Mouse (Mus musculus): ENCODE results near the gene Crtam. TPM values are rescaled to one million over a fixed set of nuclear protein-coding genes. Genes with fewer than 3 reads are reported as not detected.

Crtam gene
- under 1 TPM in 1 of 2 experiments, not detected in 1; 0.14 TPM for total RNA-seq (2021)
- long read RNA-seq, experiment 1, partial matches to known transcripts, result 0 of 1 reads
- long read RNA-seq, experiment 1, other reads (novel, unspliced or antisense), result 1 of 1 reads
- long read RNA-seq, experiment 2, result 0 reads

GRCm38 (mm10) chr9:41004415-41004814, at the start of gene Crtam:
Gene Crtam (minus strand): TSS chr9:41004628.
- no peak for DNase-seq

DNA sequence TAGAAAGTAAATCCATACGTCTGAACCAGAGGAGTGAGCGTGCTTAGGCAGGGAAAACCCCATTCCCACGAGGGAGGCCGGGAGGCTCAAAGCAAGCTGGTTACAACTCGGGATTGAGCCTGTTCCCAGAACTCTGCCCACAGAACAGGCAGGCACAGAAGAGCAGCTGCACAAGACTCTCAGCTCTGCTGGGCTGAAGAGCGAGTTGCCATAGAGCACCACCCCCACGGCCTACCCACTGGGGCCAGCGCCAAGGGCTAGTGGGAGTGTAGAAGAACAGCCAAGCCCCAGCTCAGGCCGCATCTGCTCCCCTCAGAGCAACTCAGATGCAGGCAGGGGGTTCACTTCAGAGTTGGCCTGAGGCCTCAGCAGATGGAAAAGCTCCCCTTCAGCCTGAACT, 49.7 kb upstream of the Crtam start:
- peak; percentile 55 for DNase-seq

DNA sequence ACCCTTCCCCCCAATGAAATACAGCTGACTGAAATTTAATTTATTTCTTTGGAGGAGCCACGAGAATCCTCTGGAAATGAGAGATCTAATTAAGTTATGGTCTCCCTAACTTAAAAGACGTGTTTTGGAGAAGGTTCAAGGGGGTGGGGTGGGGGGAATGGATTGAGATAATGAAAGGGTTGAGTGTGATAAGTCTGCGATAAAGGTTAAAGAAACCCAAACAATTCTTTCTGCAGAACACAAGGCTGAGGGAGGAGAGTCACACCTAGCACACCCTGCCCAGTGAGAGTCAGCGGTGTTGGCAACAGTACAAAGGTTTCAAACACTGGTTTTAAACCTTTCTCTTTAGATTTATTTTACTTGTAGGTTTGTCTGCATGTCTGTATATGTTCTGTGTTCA, 49.0 kb upstream of the Crtam start:
- DNase-seq, result no peak

GRCm38 (mm10) chr9:41051080-41051932, 46.9 kb upstream of the Crtam start:
- no peak for DNase-seq

GRCm38 (mm10) chr9:41050331-41051079, 46.1 kb upstream of the Crtam start:
- DNase-seq, result no peak

- DNase-seq, result no peak
Observed at GRCm38 (mm10) chr9:41049282-41049681, 44.9 kb upstream of the Crtam start.

GRCm38 (mm10) chr9:41048820-41049219, 44.4 kb upstream of the Crtam start:
- DNase-seq, result no peak

GRCm38 (mm10) chr9:41048216-41048615, 43.8 kb upstream of the Crtam start:
- no peak for DNase-seq

- DNase-seq, result no peak
Observed at GRCm38 (mm10) chr9:41047654-41048053, 43.2 kb upstream of the Crtam start.

DNA sequence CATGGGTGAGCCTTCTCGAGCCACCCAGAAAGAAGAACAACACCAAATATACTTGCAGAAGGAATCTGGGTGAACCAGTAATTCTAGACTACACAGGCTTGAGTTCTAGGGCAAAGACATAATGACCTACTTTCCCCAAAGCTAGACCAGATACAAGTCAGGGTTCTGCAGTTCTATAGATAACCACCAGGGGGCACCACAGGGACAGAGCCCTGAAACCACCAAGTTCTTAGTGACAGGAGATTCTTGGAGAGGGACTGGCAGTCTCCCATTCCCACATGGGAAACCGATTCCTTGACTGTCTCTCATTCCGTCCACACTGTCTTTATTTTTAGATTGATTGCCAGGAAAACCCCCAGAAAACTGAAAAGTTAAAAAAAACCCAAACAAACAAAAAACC, 40.2 kb upstream of the Crtam start:
- peak; percentile 87 for DNase-seq

DNA sequence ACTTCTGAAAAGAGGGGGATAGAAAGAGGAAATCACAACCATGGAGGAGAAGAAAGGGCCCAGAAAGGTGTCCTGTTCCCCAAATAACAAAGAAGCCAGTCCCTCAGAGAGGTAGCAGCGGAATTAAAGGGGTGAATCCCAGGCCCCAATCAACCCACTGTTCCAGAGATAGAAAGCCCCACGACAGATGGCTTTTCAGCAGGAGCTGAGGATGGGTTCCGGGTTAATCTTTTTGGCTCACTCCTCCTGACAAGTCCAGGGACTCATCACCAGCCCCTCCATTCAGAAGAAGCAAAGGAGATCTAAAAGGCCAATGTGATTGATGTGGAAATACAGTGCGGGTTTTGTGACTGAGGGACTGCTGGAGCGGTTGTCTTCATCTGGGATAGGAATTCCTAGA, 39.2 kb upstream of the Crtam start:
- no peak for DNase-seq

DNA sequence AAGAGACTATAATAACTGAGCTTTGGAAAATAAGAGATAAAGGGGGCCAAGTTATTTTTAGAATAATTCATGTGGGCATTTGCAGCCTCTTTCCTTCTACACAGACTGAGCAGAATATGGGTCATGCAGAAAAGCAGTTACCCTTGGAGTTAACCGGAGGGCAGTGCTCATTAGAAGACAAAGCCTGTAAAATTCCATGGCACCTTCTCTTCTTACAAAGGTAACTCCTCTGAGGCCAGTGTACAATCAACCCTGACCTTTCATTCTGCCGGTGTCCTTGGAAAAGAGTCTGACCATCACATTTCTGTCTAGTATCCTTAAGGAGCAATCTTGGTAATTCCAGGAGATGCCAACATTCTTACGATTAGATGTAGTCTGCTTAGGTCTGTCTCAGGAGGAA, 37.0 kb upstream of the Crtam start:
- no peak for DNase-seq

DNA sequence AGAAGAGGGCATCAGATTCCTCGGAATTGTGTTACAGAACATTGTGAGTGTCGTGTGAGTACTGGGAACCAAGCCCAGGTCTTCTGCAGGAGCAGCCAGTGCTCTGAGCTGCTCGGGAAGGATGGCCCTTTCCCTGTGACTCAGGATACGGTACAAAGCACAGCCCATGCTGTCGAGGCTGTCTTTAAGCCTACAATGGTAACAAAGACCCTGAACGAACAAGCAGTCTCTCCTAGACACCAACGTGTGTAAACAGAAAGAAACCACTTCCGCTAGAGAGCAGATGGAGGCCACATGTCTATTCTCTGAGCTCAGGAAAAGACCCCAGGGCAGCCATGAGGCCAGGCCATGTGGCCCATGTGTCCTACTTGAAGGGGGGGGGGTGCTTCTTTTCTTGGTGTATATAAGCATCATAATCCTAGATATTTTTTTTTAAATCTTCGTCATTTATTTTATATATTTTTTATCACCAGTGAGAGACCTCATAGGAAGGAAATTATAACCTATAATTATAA, 33.8 kb upstream of the Crtam start:
- DNase-seq, result no peak

DNA sequence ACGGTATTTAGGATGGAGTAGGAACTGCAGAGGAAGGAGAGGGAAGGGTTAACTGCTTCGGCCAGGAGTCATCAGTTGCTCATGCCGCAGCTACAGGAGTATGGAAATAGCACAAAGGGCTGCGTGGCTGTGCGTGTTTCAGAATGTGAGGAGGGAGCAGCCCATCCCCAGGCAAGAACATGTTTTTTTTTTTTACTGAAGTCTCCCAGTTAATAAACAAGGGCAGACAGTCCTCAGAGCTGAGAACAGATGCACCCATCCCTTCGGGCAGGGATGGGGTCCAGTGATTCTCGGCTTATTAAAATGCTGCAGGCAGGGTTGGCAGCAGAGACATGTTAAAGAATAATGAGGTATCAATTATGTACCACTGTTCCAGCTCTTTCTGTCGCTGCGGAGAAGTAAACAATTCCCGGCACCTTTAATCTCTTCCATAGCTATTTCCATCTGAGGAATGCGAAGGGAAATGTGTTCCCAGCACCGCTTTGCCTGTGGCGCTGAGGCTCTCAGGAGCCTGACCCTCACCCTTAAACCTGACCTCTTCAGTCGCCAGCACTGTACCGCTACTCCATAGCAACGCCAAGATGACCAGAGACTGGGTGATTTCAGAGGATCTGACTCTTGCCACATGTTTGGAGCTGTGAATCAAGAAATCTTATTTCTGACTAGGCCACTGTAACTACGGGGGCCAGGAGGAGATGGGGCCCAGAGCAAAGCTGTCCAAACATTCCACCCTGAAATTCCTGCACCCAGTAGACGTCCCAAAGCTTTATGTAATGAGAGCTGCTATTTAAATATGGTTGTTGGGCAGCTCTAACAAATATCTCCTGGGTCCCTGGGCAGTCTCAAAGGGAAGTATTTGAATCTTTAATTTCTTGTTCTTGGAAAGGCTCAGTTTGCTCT, 27.4 kb upstream of the Crtam start:
- DNase-seq, result no peak

DNA sequence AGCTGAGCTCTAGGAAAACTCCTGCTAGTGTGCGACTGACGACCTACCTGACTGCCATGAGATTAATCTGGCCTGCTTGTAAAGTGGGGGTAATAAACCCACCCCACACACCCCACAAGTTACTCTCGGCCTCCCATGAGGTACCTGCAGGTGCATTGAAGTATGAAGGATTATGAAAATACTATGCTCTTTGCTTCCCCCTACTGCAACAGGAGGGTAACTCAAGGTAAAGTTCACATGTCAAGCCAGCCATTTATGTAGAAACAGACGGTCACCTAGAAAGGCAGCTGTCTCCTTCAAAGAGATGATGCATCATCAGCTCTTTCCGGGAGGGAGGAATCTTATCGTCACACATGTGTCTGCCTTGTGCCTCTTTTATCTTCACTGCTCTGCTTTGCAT, 25.4 kb upstream of the Crtam start:
- DNase-seq, result no peak

DNA sequence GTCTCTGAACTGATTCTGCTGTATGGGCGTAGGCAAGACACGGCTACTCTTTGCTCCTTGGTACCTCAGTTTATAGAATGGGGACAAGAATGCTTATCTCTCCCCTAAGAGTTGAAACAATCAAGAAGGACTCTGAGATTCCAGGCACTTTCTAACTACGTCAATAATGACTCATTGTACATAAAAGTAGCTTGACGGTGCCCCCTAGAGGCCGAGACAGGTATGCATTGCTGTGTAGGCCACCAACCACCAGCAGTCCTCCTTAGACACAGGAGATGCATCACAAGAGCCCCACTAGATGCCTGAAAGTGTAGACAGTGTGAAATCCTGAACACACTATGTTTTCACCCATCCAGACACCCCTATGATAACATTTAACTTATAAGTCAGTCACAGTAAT, 24.0 kb upstream of the Crtam start:
- peak; percentile 50 for DNase-seq

DNA sequence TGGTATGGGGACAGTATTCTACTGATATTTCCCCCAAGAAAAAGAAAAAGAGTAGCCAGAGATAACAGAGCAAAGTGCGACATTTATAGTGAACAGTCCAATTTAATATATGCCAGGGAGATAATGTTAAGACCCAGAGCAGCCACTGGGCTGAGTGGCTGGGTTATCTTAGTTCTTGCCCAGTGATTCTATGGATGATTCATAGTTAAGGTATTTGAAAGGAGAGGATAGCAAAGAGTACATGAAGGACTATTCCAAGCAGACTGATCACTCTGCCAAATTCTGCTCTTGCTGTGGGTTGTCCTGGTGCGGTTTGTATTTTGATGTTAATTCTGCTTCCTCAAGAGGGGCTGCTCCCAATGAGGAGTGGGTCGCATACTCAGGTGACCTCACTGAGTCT, 17.3 kb upstream of the Crtam start:
- DNase-seq, result no peak

DNA sequence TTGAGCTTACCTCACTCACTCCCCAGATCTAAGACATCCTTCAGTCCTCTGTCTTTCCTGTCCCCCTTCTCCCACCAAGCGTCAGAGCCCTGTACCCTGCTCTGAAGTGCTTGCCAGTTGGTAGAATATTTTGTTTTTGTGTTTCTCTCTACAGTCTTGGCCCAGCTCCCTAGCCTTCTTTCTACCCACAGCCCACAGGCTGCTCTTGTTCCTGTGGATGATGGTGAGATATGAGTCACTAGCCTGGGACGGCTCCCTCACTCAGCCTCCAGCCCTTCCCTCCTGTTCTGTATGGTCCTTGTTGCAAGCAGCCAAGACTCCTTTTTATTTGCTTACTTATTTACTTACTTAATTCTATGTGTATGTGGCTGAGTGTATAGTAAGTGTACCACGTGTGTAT, 16.1 kb upstream of the Crtam start:
- no peak for DNase-seq

GRCm38 (mm10) chr9:41014512-41014911, 10.1 kb upstream of the Crtam start:
- DNase-seq, result no peak

DNA sequence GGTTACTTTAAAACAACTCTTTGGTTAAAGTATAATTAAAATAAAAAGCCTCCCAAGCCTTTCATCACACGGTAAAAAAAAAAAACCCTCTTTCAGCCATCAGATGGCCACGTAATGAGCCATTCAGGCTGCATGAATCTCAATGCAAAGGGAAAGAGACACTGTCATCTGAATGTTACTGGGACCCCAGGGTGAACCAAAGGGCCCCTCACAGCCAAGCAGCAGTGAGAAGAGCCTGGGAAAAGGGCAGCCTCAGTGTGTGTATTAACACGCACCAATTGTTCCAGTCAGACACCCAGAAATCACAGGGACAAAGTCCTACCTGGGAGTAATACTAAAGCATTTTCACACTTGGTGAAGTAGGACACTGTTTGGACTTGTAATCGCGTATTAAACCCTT, 8.0 kb upstream of the Crtam start:
- DNase-seq, result no peak

- no peak for DNase-seq
Observed at GRCm38 (mm10) chr9:41011512-41012436, 7.3 kb upstream of the Crtam start.
